In genomic region chr11:120151113-120151494, GRCm38 (mm10) we compare ENCODE assay signal across 8 mouse cellular contexts. TPM values are rescaled to one million over a fixed set of nuclear protein-coding genes. Genes with fewer than 3 reads are reported as not detected.
DNase-seq lines count a peak whose midpoint lies in the region; ATAC-seq and TF ChIP-seq lines count a peak whose summit lies in the region.

Slc38a10 (minus strand) TSS chr11:120151346.

- H3K36me3 ChIP-seq in C2C12 (ENCODE audit: control insufficient read depth, insufficient read depth) (no peaks in the 10 kb centered on the region), myocyte (ENCODE audit: control insufficient read depth, insufficient read depth) (no peaks in the 10 kb centered on the region)
- H3K36me3 ChIP-seq in erythroblast, embryonic 14.5 days (ENCODE audit: control insufficient read depth), result peaks cover 24% of the 10 kb centered on the region
- H3K36me3 ChIP-seq in heart, embryonic 11.5 days (ENCODE audit: control insufficient read depth, insufficient read depth, low read length), result no peaks in the 10 kb centered on the region; the same call in 1 of the 2 replicates
- peaks cover 3% of the 10 kb centered on the region; the same call in 1 of the 2 replicates for H3K36me3 ChIP-seq in kidney, embryonic 16.5 days (ENCODE audit: insufficient read depth, low read length)
- no peaks in the 10 kb centered on the region for H3K36me3 ChIP-seq in liver, adult 2 months (ENCODE audit: control insufficient read depth, insufficient read depth, low read length)
- no peaks in the 10 kb centered on the region for H3K36me3 ChIP-seq in splenic B cell, adult 2 months (ENCODE audit: control insufficient read depth, insufficient read depth, low read length, poor library complexity, severe bottlenecking)

- peak; percentile 96 for ATAC-seq in heart, embryonic 11.5 days (replicated peaks; ENCODE audit: insufficient number of reproducible peaks, low FRiP score, low TSS enrichment)
- ATAC-seq in kidney, embryonic 16.5 days (ENCODE audit: low FRiP score, low TSS enrichment), result peak; percentile 97

- peak; percentile 68; the same call in 1 of the 2 replicates for TF ChIP-seq POLR2A in brain, embryonic 14.5 days (IDR thresholded peaks at IDR 0.05; ENCODE audit: borderline replicate concordance, extremely low read depth, insufficient read depth, insufficient read length, poor library complexity, severe bottlenecking)
- TF ChIP-seq POLR2A in liver, adult 2 months (IDR thresholded peaks at IDR 0.05; ENCODE audit: extremely low read depth, insufficient read depth, low read length), result peak; percentile 71; the same call in 1 of the 2 replicates
- TF ChIP-seq POLR2A in myocyte (IDR thresholded peaks at IDR 0.05; ENCODE audit: insufficient read length, low read depth), result peak; percentile 74

- peak; percentile 100 for DNase-seq in brain, embryonic 14.5 days (ENCODE audit: low read depth)
- peak; percentile 96 for DNase-seq in liver, adult 2 months (ENCODE audit: extremely low read depth, low read depth, low spot score)
- DNase-seq in splenic B cell, adult 2 months (ENCODE audit: low read depth, low spot score), result peak; percentile 99

- peaks cover 47% of the 10 kb centered on the region for H3K4me1 ChIP-seq in erythroblast, embryonic 14.5 days (ENCODE audit: control insufficient read depth)
- peaks cover 12% of the 10 kb centered on the region for H3K4me1 ChIP-seq in heart, embryonic 11.5 days (ENCODE audit: control insufficient read depth, insufficient read depth, low read length)
- peaks cover 35% of the 10 kb centered on the region for H3K4me1 ChIP-seq in kidney, embryonic 16.5 days (ENCODE audit: insufficient read depth, low read length)
- H3K4me1 ChIP-seq in liver, adult 2 months (ENCODE audit: control insufficient read depth, insufficient read depth, low read length), result peaks cover 8% of the 10 kb centered on the region

- H3K4me3 ChIP-seq in C2C12 (ENCODE audit: insufficient read depth, poor library complexity, severe bottlenecking) (peak within 1 kb of the TSS; percentile 99), myocyte (peak within 1 kb of the TSS; percentile 74)
- peak within 1 kb of the TSS; percentile 100 for H3K4me3 ChIP-seq in erythroblast, embryonic 14.5 days (replicated peaks)
- H3K4me3 ChIP-seq in heart, embryonic 11.5 days (ENCODE audit: low read depth, low read length), result peak within 1 kb of the TSS; percentile 92
- H3K4me3 ChIP-seq in kidney, embryonic 16.5 days (ENCODE audit: low read length), result peak within 1 kb of the TSS; percentile 98
- peak within 1 kb of the TSS; percentile 74 for H3K4me3 ChIP-seq in liver, adult 2 months (ENCODE audit: insufficient read depth, low read depth, low read length)

- H3K79me3 ChIP-seq in C2C12 (ENCODE audit: low read depth), result peaks cover 36% of the 10 kb centered on the region

- no peaks in the 10 kb centered on the region for H3K27me3 ChIP-seq in C2C12 (ENCODE audit: control insufficient read depth, insufficient read depth, insufficient read length)
- no peaks in the 10 kb centered on the region for H3K27me3 ChIP-seq in erythroblast, embryonic 14.5 days (ENCODE audit: control insufficient read depth)
- no peaks in the 10 kb centered on the region for H3K27me3 ChIP-seq in heart, embryonic 11.5 days (ENCODE audit: control insufficient read depth, insufficient read depth, low read length)
- no peaks in the 10 kb centered on the region for H3K27me3 ChIP-seq in kidney, embryonic 16.5 days (ENCODE audit: insufficient read depth, low read length)
- H3K27me3 ChIP-seq in liver, adult 2 months (ENCODE audit: control insufficient read depth, insufficient read depth, low read length), result no peaks in the 10 kb centered on the region
- no peaks in the 10 kb centered on the region for H3K27me3 ChIP-seq in myocyte (ENCODE audit: control insufficient read depth, insufficient read depth, insufficient read length)
- no peaks in the 10 kb centered on the region for H3K27me3 ChIP-seq in splenic B cell, adult 2 months (ENCODE audit: control insufficient read depth, insufficient read depth, low read length, poor library complexity, severe bottlenecking)

- H3K9me3 ChIP-seq in erythroblast, embryonic 14.5 days (ENCODE audit: control insufficient read depth, low read length), result peaks cover 3% of the 10 kb centered on the region; the same call in 1 of the 2 replicates
- no peaks in the 10 kb centered on the region for H3K9me3 ChIP-seq in heart, embryonic 11.5 days (replicated peaks; ENCODE audit: control insufficient read depth, low read length)
- H3K9me3 ChIP-seq in kidney, embryonic 16.5 days (ENCODE audit: low read length), result 0 out of 2 replicates have a peak, but pooled peaks cover 2% of the 10 kb centered on the region

- no peak for TF ChIP-seq CTCF in C2C12 (IDR thresholded peaks at IDR 0.05; ENCODE audit: control insufficient read depth, insufficient read depth, insufficient read length)
- TF ChIP-seq CTCF in brain, embryonic 14.5 days (IDR thresholded peaks at IDR 0.05; ENCODE audit: borderline replicate concordance, extremely low read depth, insufficient read depth, insufficient read length), result no peak
- no peak for TF ChIP-seq CTCF in liver, adult 2 months (IDR thresholded peaks at IDR 0.05; ENCODE audit: low read depth, low read length)

- H3K27ac ChIP-seq in heart, embryonic 11.5 days (ENCODE audit: low read depth, low read length), result peak within 1 kb of the TSS; percentile 87
- peak within 1 kb of the TSS; percentile 84 for H3K27ac ChIP-seq in kidney, embryonic 16.5 days (ENCODE audit: low read length)
- H3K27ac ChIP-seq in liver, adult 2 months (replicated peaks; ENCODE audit: insufficient read depth, low read depth, low read length), result peak within 1 kb of the TSS; percentile 41

- under 1% methylated on average over 28 of the region's 28 CpGs for WGBS in heart, embryonic 11.5 days (ENCODE audit: insufficient replicate concordance)
- 0% methylated on average over 28 of the region's 28 CpGs for WGBS in kidney, embryonic 16.5 days
- WGBS in liver, adult 2 months, result under 1% methylated on average over 28 of the region's 28 CpGs

- peak within 1 kb of the TSS; percentile 92 for H3K4me2 ChIP-seq in heart, embryonic 11.5 days
- H3K4me2 ChIP-seq in kidney, embryonic 16.5 days (replicated peaks; ENCODE audit: low read depth, low read length), result peak within 1 kb of the TSS; percentile 84
- H3K4me2 ChIP-seq in myocyte (ENCODE audit: low read depth), result peak within 1 kb of the TSS; percentile 85

- H3ac ChIP-seq in C2C12 (ENCODE audit: control insufficient read depth, insufficient read length, low read depth) (peak within 1 kb of the TSS; percentile 92), myocyte (ENCODE audit: control insufficient read depth, insufficient read length) (peak within 1 kb of the TSS; percentile 32)

- H3K79me2 ChIP-seq in C2C12 (ENCODE audit: control insufficient read depth, insufficient read depth) (peaks cover 49% of the 10 kb centered on the region), myocyte (ENCODE audit: control insufficient read depth, insufficient read depth) (peaks cover 38% of the 10 kb centered on the region)
- H3K79me2 ChIP-seq in liver, adult 2 months (ENCODE audit: control insufficient read depth, insufficient read depth, low read length), result peaks cover 22% of the 10 kb centered on the region; the same call in 1 of the 2 replicates

- peak within 1 kb of the TSS; percentile 86 for H3K9ac ChIP-seq in heart, embryonic 11.5 days (ENCODE audit: low read depth, low read length)
- peak within 1 kb of the TSS; percentile 85 for H3K9ac ChIP-seq in kidney, embryonic 16.5 days (replicated peaks; ENCODE audit: low read length)
- H3K9ac ChIP-seq in liver, adult 2 months (ENCODE audit: low read depth, low read length), result peak within 1 kb of the TSS; percentile 80

TF ChIP-seq in C2C12, 6 proteins besides CTCF, POLR2A, EP300 and RAD21:
- peak; percentile 17 for TF ChIP-seq MAX (IDR thresholded peaks at IDR 0.05)
- no peak for TF ChIP-seq USF1 (IDR thresholded peaks at IDR 0.05; ENCODE audit: low read depth)
- TF ChIP-seq MYOG (IDR thresholded peaks at IDR 0.05; ENCODE audit: control insufficient read depth, extremely low read depth, insufficient read length), result no peak
- TF ChIP-seq FOSL1 (IDR thresholded peaks at IDR 0.05; ENCODE audit: insufficient read depth, low read length, poor library complexity, severe bottlenecking), result no peak
- TF ChIP-seq CEBPB (IDR thresholded peaks at IDR 0.05; ENCODE audit: low read depth), result no peak

TF ChIP-seq in myocyte, 11 proteins besides CTCF, POLR2A, EP300 and RAD21:
- no peak for TF ChIP-seq E2F4 (IDR thresholded peaks at IDR 0.05; ENCODE audit: insufficient read depth)
- no peak for TF ChIP-seq REST (IDR thresholded peaks at IDR 0.05; ENCODE audit: insufficient read depth, insufficient read length)
- peak; percentile 83 for TF ChIP-seq POLR2AphosphoS2 (IDR thresholded peaks at IDR 0.05; ENCODE audit: insufficient read length, low read depth)
- no peak for TF ChIP-seq MAX (IDR thresholded peaks at IDR 0.05; ENCODE audit: low read depth)

RNA-seq across cellular contexts. Expression of gene Slc38a10, which starts in this region (rescaled TPM):
- polyA plus RNA-seq in C2C12 (2012; fragmentation: generic; extraction: Trizol) (71.6 TPM), myocyte (2012; fragmentation: generic; extraction: Trizol) (97.9 TPM)
- polyA plus RNA-seq in brain, embryonic 14.5 days (2012; rRNA removed), result 122 and 134 TPM in 2 replicates
- polyA plus RNA-seq in erythroblast, embryonic 14.5 days (2012), result 6.1 and 6.2 TPM in 2 replicates
- polyA plus RNA-seq in heart, embryonic 11.5 days (2014; fragmentation: Nextera tagmentation; extraction: Ambion mirVana), result 57.5 and 72.0 TPM in 2 replicates
- polyA plus RNA-seq in kidney, embryonic 16.5 days (2015; fragmentation: Nextera tagmentation; extraction: Ambion mirVana), result 132 and 133 TPM in 2 replicates
- total RNA-seq in liver, adult 2 months (2014; rRNA removed), result 41.1 and 47.8 TPM in 2 replicates
- polyA plus RNA-seq in liver, adult 2 months (2012; rRNA removed), result 75.1 and 90.2 TPM in 2 replicates

Comparison
In these comparisons a context has a peak if more than half of its experiments do, and no peak if none do; other contexts are left out.
1. Peak in every context shown above with its lines: DNase-seq, ATAC-seq, H3K4me3 ChIP-seq and H3K27ac ChIP-seq.